Mouse (Mus musculus): ENCODE data around the gene Gm45062. TPM values are rescaled to one million over a fixed set of nuclear protein-coding genes. Genes with fewer than 3 reads are reported as not detected.
A peak's percentile ranks its signal among the peaks of the same experiment; 100 is the strongest.

Gm45062 gene
- polyA plus RNA-seq, 1 experiment = 5.4 TPM

- Histone ChIP-seq H3K4me1 (ENCODE audit: control insufficient read depth, insufficient read depth, low read length) (peaks cover 15% of the 10 kb centered on the region), H3K27ac (ENCODE audit: insufficient read depth, low read length) (peak overlapping the region; percentile 39; the same call in 1 of the 2 replicates), H3K4me3 (ENCODE audit: insufficient read depth, low read length) (no peak overlapping the region)
- TF ChIP-seq POLR2A (IDR thresholded peaks at IDR 0.05; ENCODE audit: low read depth, low read length) = no peak
- no peak for TF ChIP-seq CTCF (IDR thresholded peaks at IDR 0.05; ENCODE audit: borderline replicate concordance, insufficient read depth, low read length)
Observed at GRCm38 (mm10) chr6:8345219-8345856, 86.1 kb downstream of the Gm45062 start.

DNA sequence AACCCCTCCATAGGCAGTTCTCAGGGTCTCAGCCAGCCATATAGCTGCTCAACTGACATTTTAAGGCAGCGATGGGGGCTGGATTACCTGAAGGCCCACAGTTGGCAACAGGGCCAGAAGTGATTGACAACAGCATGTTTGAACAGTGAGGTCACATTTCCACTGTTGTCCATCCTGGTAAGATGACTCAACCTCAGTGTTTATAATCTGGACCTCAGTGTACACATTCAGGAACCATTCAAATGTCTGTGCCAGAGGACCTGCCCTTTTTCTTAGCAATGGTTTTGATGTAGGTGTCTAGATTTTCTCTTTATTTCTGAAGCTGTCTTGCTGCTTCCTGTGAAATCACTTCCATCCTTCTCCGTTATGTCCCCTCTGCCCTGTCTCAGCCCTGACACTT lies 87.9 kb downstream of the Gm45062 start:
- H3K4me3 ChIP-seq (ENCODE audit: insufficient read depth, low read length) = no peak overlapping the region
- peaks cover 24% of the 10 kb centered on the region for H3K4me1 ChIP-seq (ENCODE audit: control insufficient read depth, insufficient read depth, low read length)
- no peak overlapping the region for H3K27ac ChIP-seq (ENCODE audit: insufficient read depth, low read length)
- TF ChIP-seq POLR2A (IDR thresholded peaks at IDR 0.05; ENCODE audit: low read depth, low read length) (no peak), CTCF (IDR thresholded peaks at IDR 0.05; ENCODE audit: borderline replicate concordance, insufficient read depth, low read length) (no peak)

DNA sequence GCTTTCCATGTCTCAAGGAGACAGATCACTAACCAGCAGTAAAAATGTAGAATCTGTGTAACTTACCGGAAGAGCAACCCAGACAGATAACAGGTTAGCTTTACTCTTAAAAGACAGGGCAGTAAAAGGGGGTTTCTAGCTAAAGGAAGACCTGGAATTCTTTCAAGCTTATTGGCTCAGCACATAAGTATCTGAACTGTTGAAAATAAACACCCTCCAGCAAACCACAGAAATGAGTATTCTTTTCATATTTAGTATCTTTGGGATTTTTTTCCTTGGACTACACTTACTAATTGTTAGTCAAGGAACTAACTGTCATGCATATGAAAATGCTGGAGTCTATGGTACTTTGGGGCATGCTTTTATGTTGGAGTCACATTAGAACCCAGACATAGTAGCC lies 89.1 kb downstream of the Gm45062 start:
- no peak overlapping the region for H3K4me3 ChIP-seq (ENCODE audit: insufficient read depth, low read length)
- H3K27ac ChIP-seq (ENCODE audit: insufficient read depth, low read length) = peak overlapping the region; percentile 32; the same call in 1 of the 2 replicates
- TF ChIP-seq CTCF (IDR thresholded peaks at IDR 0.05; ENCODE audit: borderline replicate concordance, insufficient read depth, low read length) = no peak
- TF ChIP-seq POLR2A (IDR thresholded peaks at IDR 0.05; ENCODE audit: low read depth, low read length) = no peak
- H3K4me1 ChIP-seq (ENCODE audit: control insufficient read depth, insufficient read depth, low read length) = peaks cover 24% of the 10 kb centered on the region

DNA sequence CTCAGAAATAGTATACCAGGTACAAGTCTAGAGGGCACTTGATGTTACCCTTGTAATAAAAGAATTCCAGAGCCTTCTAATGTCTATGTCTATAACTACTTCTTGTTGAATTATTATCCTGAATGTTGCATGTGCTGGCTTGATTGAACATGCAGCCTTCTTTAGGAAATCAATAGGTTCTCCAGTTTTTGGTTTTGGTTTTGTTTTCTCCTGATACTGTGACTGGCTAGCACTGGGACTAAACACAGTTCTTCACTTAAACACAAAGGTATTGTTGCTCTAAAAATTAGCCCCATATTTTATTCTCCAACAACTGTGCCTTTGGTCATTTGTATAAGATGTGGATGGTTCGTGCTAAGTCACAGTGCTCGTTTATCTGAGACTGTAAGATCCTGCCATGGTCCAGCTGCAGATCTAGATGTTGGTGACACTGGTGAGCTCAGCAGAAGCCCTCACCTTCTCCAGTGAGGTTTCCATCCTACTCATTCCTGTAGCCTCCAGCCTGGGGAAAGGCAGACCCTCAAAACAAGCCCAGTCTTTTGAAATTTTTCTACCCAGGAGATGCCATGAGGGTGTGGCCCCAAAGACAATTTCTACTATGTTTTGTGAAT lies 89.9 kb downstream of the Gm45062 start:
- H3K4me3 ChIP-seq (ENCODE audit: insufficient read depth, low read length) = no peak overlapping the region
- H3K4me1 ChIP-seq (ENCODE audit: control insufficient read depth, insufficient read depth, low read length) = peaks cover 27% of the 10 kb centered on the region
- TF ChIP-seq CTCF (IDR thresholded peaks at IDR 0.05; ENCODE audit: borderline replicate concordance, insufficient read depth, low read length) = no peak
- TF ChIP-seq POLR2A (IDR thresholded peaks at IDR 0.05; ENCODE audit: low read depth, low read length) = no peak
- H3K27ac ChIP-seq (ENCODE audit: insufficient read depth, low read length) = no peak overlapping the region

- Histone ChIP-seq H3K27ac (ENCODE audit: insufficient read depth, low read length) (peak overlapping the region; percentile 59), H3K4me1 (ENCODE audit: control insufficient read depth, insufficient read depth, low read length) (peaks cover 25% of the 10 kb centered on the region), H3K4me3 (ENCODE audit: insufficient read depth, low read length) (no peak overlapping the region)
- TF ChIP-seq POLR2A (IDR thresholded peaks at IDR 0.05; ENCODE audit: low read depth, low read length) (no peak), CTCF (IDR thresholded peaks at IDR 0.05; ENCODE audit: borderline replicate concordance, insufficient read depth, low read length) (no peak)
Observed at GRCm38 (mm10) chr6:8351507-8351906, 92.3 kb downstream of the Gm45062 start.

DNA sequence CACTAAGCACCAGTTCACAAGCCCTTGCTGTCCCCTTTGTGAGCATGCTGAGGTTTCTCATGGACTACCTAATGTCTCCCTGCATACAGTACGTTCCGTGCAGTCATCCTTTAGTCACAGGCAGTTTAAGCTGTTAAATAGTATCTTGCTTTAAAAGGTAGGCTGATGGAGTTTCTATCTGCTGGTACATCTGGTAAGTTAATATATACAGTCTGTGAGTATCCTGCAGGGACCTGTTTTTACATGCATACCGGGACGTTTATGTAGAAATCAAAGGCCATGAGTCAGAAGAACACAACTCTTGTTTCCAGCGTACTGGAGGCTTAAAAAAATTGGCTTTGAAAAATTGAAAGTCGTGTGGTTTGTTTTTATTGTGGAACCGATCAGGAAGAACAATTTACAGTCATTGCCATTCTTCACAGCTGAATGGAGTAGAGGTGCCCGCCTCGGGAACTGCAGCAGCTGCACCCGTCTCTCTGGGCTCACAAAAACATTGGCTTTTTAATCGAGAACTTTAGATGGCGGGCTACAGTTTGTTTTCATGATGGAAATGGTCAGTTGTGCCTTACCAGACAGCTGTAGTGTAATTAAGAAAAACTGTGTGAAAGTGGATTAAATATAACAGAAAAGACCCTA lies 93.4 kb downstream of the Gm45062 start:
- peak overlapping the region; percentile 86 for H3K27ac ChIP-seq (ENCODE audit: insufficient read depth, low read length)
- H3K4me3 ChIP-seq (ENCODE audit: insufficient read depth, low read length) = no peak overlapping the region
- H3K4me1 ChIP-seq (ENCODE audit: control insufficient read depth, insufficient read depth, low read length) = peaks cover 17% of the 10 kb centered on the region
- TF ChIP-seq POLR2A (IDR thresholded peaks at IDR 0.05; ENCODE audit: low read depth, low read length) (no peak), CTCF (IDR thresholded peaks at IDR 0.05; ENCODE audit: borderline replicate concordance, insufficient read depth, low read length) (no peak)

DNA sequence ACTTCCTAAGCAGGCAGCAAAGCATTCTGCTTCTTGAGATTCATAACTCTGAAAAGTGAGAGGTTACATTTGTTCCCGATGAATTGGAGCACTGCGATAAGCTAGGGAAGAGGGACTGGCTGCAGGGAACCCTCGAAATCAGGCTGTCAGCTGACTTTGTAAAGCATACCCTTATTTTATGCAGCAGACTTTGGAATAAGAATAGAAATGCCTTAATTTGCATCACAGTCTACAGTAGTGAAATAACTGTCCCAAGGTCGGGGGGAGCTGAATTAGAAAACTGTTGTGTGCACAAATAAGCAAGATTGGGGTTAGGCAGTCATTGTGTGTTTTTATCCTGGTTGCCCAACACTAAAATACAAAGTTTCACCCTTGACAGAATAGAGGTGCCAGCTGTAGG lies 94.2 kb downstream of the Gm45062 start:
- no peak overlapping the region for H3K27ac ChIP-seq (ENCODE audit: insufficient read depth, low read length)
- no peak overlapping the region for H3K4me3 ChIP-seq (ENCODE audit: insufficient read depth, low read length)
- H3K4me1 ChIP-seq (ENCODE audit: control insufficient read depth, insufficient read depth, low read length) = peaks cover 15% of the 10 kb centered on the region
- TF ChIP-seq POLR2A (IDR thresholded peaks at IDR 0.05; ENCODE audit: low read depth, low read length) = no peak

DNA sequence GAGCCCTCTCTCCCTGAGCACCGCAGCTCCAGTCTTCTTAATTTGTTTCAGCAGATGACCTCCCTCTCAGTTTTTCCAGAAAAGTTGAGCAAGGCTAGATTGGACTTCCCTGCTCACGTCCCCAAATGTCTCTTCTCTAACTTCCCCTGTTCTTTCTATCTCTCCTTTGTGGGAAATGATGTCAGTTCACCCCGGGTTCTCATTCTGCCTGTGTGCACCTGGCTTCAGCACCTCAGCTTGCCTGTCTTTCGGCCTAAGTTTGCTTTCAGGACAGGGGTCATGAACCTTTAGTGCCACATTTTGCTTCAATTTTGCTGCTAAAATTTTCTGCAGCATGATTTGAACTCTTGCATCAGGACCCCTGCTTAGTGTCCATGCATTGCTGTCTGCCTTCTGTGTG lies 95.6 kb downstream of the Gm45062 start:
- Histone ChIP-seq H3K4me3 (ENCODE audit: insufficient read depth, low read length) (no peak overlapping the region), H3K4me1 (ENCODE audit: control insufficient read depth, insufficient read depth, low read length) (peaks cover 13% of the 10 kb centered on the region), H3K27ac (ENCODE audit: insufficient read depth, low read length) (no peak overlapping the region)
- TF ChIP-seq CTCF (IDR thresholded peaks at IDR 0.05; ENCODE audit: borderline replicate concordance, insufficient read depth, low read length) = no peak
- TF ChIP-seq POLR2A (IDR thresholded peaks at IDR 0.05; ENCODE audit: low read depth, low read length) = no peak

DNA sequence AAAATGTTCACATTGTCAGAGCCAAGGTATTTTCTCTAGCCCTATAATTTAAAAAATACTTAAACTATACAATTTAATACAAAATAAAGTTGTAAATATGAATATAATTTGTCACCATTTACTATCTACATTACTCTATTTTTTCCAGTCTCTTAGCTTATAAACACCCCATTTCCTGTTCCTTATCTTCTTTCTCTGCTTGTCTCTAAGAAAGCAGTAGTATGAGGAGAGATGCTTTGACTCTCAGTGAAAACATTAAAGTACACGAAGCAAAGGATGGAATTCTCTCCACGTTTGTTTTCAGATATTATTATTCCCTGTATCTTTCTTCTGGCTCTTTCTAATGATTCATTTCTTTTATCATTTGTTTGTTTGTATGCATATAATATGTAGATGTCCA lies 99.0 kb downstream of the Gm45062 start:
- Histone ChIP-seq H3K4me1 (ENCODE audit: control insufficient read depth, insufficient read depth, low read length) (peaks cover 3% of the 10 kb centered on the region), H3K4me3 (ENCODE audit: insufficient read depth, low read length) (no peak overlapping the region), H3K27ac (ENCODE audit: insufficient read depth, low read length) (no peak overlapping the region)
- no peak for TF ChIP-seq CTCF (IDR thresholded peaks at IDR 0.05; ENCODE audit: borderline replicate concordance, insufficient read depth, low read length)
- no peak for TF ChIP-seq POLR2A (IDR thresholded peaks at IDR 0.05; ENCODE audit: low read depth, low read length)

DNA sequence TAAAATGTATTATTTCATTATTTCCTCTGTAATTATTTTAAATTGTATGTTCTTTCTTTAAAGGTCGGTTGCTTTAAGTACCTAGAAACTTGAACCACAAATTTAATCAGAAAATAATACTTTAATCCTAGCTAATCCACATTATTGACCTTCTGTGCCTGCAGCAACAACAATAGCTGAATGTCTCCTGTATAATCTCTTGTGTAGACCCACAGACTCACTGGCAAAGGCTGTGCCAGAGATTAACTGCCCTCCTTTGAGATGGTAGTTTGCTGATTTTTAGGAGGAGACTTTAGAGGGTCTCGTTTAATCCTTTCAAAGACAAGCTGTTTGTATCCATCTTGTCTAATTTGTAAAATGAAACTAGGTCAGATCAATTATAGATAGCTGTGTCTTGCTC lies 99.5 kb downstream of the Gm45062 start:
- no peak overlapping the region for H3K4me3 ChIP-seq (ENCODE audit: insufficient read depth, low read length)
- peaks cover 3% of the 10 kb centered on the region; the same call in 1 of the 2 replicates for H3K4me1 ChIP-seq (ENCODE audit: control insufficient read depth, insufficient read depth, low read length)
- no peak overlapping the region for H3K27ac ChIP-seq (ENCODE audit: insufficient read depth, low read length)
- no peak for TF ChIP-seq POLR2A (IDR thresholded peaks at IDR 0.05; ENCODE audit: low read depth, low read length)
- no peak for TF ChIP-seq CTCF (IDR thresholded peaks at IDR 0.05; ENCODE audit: borderline replicate concordance, insufficient read depth, low read length)

Measured in embryonic fibroblast, embryonic 13.5 days (primary cell).